Mouse (Mus musculus) T-cell, adult 66 days (primary cell): Measurements from ENCODE around the gene Pip4k2c. TPM values are rescaled to one million over a fixed set of nuclear protein-coding genes. Genes with fewer than 3 reads are reported as not detected.

Source experiments
- total RNA-seq, 2 experiments: library from RNA; stranded (reverse); gene quantifications; 3 replicates in 1 of 2; 4 replicates in 1 of 2; pipeline ENCODE4 v1.2.4; 2023

Gene Pip4k2c
- total RNA-seq: 10 to 100 TPM; 44.9 to 47.9 TPM

DNA sequence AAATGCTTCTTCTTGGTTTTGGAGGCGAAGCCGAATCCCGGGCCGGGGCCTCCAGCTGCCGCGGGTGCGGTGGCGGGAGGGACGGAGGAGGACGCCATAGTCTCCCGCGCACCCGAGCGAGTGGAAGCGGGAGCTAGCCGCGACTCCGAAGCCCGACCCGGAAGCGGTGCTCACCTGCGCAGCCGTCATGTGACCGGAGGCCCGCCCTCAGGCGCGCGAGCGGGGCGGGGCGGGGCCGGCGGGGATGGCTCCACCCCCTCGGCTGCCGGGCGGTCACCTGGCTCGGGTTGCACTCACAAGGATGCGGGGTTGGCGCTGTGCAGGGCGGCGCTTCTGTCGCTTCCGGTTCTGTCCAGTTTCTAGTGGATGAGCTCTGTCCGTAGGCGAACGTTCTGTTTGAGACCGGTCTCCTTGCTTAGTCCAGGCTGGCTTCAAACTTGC is at the start of gene Pip4k2c:
Gene Pip4k2c (minus strand): TSS at position 172 of the 441 bp plus-strand sequence.

DNA sequence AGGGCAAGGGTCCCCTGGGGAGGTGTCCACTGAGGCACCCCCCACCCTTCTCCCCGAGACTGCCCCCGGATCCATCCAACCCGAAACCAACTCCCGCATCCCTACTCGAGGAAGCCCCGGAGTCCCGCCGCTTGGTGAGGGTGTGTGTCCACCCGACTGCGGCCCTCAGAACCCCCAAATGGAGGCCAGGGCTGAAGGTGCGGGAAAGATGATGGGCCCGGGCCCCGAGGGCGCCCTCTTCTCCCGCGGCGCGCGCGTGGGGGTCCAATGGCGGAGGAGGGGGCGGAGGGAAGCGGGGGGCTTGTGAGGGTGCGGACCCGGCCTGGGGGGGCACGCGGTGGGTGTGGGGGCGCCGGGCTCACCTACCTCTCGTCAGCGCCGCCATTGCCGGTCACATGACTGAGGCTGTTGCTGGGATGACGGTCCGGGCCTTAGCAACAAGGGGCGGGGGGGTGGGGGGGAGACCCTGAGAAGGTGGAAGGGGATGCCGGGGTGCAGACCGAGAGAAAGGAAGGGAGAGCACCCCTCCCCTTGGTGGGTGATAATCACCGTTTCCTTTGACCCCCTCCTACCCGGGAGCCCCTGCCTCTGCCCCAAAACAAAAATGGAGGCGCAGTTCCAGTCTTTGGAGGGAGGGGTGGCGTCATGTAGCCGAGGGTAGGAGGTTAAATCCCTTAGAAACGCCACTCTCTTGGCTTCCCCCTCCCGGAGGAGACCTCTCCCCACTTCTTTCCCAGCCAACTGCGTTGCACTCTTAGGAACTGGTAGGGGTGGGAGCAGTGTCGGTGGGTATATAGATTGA is 15.9 kb downstream of the Pip4k2c start, which contains the start of gene Dtx3:
Gene Dtx3 (minus strand): TSS at position 401 of the 802 bp plus-strand sequence.

DNA sequence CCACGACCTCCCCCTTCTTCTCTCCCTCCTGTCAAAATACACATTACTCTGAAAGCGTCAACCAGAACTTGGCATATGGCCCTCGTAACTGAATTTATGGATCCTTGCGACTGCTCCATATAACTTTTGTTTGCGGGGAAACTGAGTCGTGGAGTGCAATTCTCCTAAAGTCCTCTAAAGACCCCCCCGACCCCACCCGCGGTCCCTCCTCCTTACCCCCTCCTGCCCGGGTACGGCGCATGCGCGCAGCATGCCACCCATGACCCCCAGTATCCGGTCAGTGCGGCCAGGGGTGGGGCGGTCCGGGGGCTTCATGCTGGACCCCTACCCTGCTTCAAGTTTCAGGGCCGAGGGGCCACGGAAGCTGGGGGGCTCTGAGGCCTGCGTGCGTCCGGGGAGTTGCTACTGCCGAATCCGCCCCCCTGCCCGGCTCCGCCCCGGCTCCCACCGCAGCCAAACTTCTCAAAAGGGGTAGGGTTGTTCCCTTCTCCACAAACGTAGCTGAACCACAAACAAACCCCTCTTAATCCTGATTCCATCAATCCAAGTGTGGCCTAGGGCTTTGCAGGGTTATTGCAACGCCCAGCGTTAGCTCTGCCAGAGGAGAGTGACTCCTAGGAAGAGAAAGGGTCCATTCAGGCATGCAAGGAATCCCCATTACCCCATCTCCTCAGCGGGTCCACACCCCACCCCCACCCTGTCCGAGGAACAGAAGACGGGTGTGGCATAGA is 21.6 kb downstream of the Pip4k2c start, which contains the start of gene Arhgef25:
Gene Arhgef25 (minus strand): TSS at position 433 of the 731 bp plus-strand sequence.

GRCm38 (mm10) chr10:127179871-127180694 is 31.3 kb downstream of the Pip4k2c start, which contains the start of gene Slc26a10:
Slc26a10 (minus strand) TSS chr10:127180645.

DNA sequence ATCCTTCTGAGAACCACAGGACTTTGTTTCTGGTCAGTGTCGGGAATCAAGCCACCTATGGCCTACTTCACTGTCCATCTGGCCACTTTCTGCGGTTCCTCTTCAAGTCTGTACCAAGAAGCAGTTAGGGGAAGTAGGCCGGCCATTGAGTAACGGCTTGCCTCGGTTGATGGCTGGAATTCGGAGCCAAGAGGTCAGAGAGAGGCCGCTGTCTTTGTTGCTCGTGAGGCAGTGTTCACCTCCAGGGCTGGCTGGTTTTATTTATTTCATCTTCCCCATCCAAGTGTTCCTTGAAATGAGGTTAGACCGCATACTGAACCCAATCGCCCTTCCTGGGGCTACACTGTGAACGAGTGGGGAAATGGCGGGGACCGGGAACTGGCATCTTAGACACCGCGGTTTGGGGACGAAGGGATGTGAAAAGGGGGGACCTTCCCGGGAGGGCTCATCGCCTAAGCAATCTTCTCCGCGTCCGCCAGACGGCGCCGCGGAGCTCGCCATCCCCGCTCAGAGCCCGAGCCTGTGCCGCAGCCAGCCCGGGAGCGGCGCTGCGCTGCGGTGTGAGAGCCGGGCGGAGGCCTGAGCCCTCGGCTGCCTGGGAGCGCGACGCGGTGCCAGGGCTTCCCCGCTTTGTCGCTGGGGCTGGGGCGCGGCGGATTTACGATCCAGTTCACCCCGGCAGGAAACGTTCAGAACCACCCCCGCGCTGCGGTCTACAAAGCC is 46.6 kb downstream of the Pip4k2c start, which contains the start of gene B4galnt1:
Gene B4galnt1 (plus strand): TSS at position 595 of the 723 bp plus-strand sequence.

Other genes with a start within 250 kb of the Pip4k2c start
- 10 to 100 TPM; 94.7 to 97.8 TPM for gene Ctdsp2, start 232.9 kb downstream of the Pip4k2c start, total RNA-seq
- 1 to 10 TPM; 2.1 to 2.2 TPM for gene Avil, start 210.9 kb downstream of the Pip4k2c start, total RNA-seq
- 10 to 100 TPM; 18.8 to 20.9 TPM for gene Tsfm, start 180.7 kb downstream of the Pip4k2c start, total RNA-seq
- 10 to 100 TPM; 23.4 to 26.8 TPM for gene Mettl1, start 170.2 kb downstream of the Pip4k2c start, total RNA-seq
- under 1 TPM in 1 of 2 experiments, not detected in 1; 0.21 TPM for gene Eef1akmt3, start 170.1 kb downstream of the Pip4k2c start, total RNA-seq
- 1 to 10 TPM in 1 of 2 experiments, under 1 TPM in 1; 0.80 to 2.0 TPM for gene Cyp27b1, start 163.3 kb downstream of the Pip4k2c start, total RNA-seq
- 1 to 10 TPM; 5.4 to 5.7 TPM for gene March9, start 151.4 kb downstream of the Pip4k2c start, total RNA-seq
- 100 to 1,000 TPM; 143 to 156 TPM for gene Cdk4, start 148.1 kb downstream of the Pip4k2c start, total RNA-seq
- gene Tspan31, start 141.3 kb downstream of the Pip4k2c start, total RNA-seq: 10 to 100 TPM; 10.3 to 13.2 TPM
- gene Agap2, start 136.3 kb downstream of the Pip4k2c start, total RNA-seq: 100 to 1,000 TPM; 166 to 167 TPM
- gene Os9, start 90.5 kb downstream of the Pip4k2c start, total RNA-seq: 100 to 1,000 TPM in 1 of 2 experiments, 10 to 100 TPM in 1; 98.4 to 100 TPM
- gene B4galnt1, start 46.4 kb downstream of the Pip4k2c start, total RNA-seq: 100 to 1,000 TPM; 696 to 735 TPM
- under 1 TPM in 1 of 2 experiments, not detected in 1; 0.29 TPM for gene Slc26a10, start 30.9 kb downstream of the Pip4k2c start, total RNA-seq
- gene Arhgef25, start 21.5 kb downstream of the Pip4k2c start, total RNA-seq: 1 to 10 TPM in 1 of 2 experiments, not detected in 1; 1.5 TPM
- gene Dtx3, start 15.9 kb downstream of the Pip4k2c start, total RNA-seq: 10 to 100 TPM; 53.6 to 73.9 TPM
- under 1 TPM; 0.44 to 0.56 TPM for gene Kif5a, start 51.8 kb upstream of the Pip4k2c start, total RNA-seq
- gene Dctn2, start 54.8 kb upstream of the Pip4k2c start, total RNA-seq: 10 to 100 TPM; 98.0 to 98.9 TPM
- gene Mbd6, start 77.4 kb upstream of the Pip4k2c start, total RNA-seq: 100 to 1,000 TPM; 110 to 113 TPM
- gene Mars, start 100.2 kb upstream of the Pip4k2c start, total RNA-seq: 10 to 100 TPM; 51.4 to 67.0 TPM
- gene Arhgap9, start 110.4 kb upstream of the Pip4k2c start, total RNA-seq: 100 to 1,000 TPM; 317 to 326 TPM
- not detected for gene Gli1, start 130.4 kb upstream of the Pip4k2c start, total RNA-seq
- not detected for gene Inhbe, start 142.8 kb upstream of the Pip4k2c start, total RNA-seq
- gene Inhbc, start 158.8 kb upstream of the Pip4k2c start, total RNA-seq: not detected
- gene R3hdm2, start 168.7 kb upstream of the Pip4k2c start, total RNA-seq: 10 to 100 TPM; 71.0 to 89.8 TPM